Mouse (Mus musculus): ENCODE results near the gene Gm4981. TPM values are rescaled to one million over a fixed set of nuclear protein-coding genes. Genes with fewer than 3 reads are reported as not detected.
"Not testable (repeated sequence)": the region's sequence is repeated elsewhere in the genome, so short reads cannot be mapped to it uniquely, and the experiment has no call there.

Gm4981 gene
- total RNA-seq, 1 experiment from 2014 or later = not detected

DNA sequence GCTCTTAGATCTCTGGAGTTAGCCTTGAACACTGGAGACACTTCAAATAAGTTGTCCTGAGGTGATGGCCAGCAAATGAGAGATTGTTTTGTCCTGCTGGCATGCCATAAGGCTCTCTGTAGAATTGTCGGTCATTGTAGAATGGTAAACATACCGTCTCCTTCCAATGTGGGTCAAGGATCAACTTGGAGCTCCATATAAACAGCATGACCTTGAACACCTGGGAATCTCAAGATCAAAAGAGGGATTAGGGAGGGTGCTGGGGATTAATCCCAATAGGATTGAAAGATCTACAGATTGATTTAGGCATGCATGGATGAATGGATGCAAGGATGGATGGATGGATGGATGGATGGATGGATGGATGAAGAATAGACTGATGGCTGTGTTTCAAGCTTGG lies 14.9 kb downstream of the Gm4981 start:
- not testable (repeated sequence) for DNase-seq

DNA sequence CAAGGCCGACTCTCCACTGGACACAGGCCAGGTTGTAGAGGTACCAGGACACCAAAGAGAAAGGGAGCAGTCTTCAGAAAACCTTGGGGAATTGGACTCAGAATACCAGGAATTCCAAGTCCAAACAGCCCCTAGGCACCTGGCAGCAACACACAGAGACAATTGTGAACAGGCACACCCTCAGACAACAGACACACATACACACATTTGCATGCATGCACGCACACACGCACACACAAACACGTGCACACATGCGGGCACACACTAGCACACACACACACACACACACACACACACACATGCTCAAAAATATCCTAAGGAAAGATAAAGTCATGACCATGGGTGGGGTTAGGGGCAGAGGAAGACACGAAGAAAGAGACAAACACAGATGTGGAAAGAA lies 15.8 kb downstream of the Gm4981 start:
- no peak for DNase-seq

DNA sequence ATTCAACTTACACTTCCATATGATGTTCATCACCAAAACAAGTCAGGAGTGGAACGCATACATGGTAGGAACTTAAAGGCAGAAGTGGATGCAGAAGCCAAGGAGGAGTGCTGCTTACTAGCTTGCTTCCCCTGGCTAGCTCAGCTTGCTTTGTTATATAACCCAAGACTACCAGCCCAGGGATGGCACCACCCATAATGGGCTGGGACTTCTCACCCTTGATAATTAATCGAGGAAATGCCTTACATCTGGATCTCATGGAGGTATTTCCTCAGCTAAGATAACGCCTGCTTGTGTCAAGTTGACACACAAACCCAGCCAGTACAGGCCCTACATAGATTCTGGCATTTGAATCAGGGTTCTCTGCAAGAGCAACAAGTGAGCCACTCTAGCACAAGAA lies 19.1 kb downstream of the Gm4981 start:
- no peak for DNase-seq

DNA sequence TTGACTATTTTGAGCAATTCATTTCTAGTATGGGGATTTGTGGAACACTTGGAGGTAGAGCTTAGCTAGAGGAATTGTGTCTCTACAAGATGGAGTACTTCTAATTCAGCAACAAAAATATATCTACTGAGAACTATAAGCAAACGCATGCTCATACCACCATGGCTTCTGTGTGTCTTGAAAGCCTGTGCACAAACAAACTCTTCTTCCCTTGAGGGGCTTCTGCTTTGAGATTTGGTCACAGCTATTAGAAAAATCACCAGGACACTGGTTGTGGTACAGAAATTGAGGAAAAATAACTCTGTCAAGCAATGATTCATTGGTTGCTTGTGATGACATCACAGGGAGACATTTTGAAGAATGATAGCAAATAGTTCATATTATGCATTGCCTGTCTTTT lies 21.1 kb downstream of the Gm4981 start:
- DNase-seq = no peak

DNA sequence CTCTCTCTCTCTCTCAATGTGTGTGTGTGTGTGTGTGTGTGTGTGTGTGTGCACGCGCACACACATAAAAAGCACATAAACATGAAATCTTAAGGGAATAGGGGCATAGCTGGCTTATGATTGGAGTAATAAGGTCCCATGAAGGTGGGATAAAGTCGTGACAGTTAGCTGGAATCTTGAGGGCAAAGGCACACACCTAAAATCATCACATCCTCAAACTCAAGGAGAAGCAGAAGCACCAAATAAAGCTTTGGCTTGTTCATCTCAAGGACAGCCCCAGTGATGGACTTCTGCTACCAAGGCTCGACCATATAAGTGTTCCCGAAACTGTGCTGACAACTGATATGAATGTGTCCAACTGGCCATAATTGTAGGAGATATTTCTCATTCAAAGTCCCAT lies 21.6 kb downstream of the Gm4981 start:
- DNase-seq = no peak

DNA sequence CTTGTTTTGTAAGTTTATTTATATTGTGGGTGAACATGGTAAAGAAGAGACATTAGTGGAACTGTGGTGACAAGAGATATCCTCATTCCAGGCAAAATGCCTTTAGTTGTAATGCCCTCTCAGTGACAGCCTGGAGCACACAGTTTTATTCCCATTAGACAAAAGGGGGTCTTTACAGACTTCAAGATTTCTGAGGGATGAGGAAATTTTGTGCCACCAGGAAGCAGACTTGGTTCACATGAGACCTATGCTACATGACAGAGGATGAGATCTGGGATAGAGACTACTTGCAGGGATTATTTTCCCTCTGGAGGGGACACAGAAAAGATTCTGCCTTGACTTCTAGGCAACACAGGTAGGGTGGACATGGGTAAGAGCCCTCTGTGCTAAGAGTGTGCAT lies 22.0 kb downstream of the Gm4981 start:
- DNase-seq = no peak

DNA sequence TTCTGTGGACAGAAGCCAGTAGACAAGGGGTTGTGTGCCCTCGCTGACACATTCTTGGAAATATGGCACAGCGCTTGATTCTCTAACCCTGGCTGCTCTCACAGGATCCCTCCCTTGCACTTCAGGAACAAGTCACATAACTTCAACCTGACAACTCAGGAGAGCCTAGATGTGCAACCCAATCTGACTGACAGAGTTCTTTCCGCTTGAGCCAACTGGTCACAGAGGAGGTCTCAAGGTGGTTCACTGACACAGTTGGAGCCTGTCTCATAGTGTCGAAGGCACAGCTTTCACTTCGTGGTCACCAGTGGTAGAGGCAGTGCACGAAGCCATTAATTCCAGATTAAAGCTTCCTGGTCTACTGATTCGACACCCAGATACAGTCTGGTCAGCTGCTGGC lies 24.3 kb downstream of the Gm4981 start:
- DNase-seq = no peak

DNA sequence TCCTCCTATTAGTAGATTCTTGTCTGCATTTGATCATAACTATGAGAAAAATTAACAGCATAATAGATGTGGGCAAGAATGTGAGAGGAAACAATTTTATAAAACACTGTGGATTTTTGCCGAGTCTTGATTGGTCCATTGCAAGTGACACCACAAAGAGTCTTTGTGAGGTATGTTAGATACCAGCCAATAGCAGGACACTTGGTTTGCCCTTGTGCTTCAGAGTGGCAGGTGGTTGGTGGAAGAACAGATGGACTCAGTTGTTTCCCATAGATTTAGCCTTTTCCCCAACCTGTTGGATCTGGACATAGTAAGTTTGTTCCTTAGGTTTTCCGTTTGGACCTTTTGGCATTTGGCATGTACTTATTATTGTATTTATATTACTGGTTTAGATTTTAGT lies 25.3 kb downstream of the Gm4981 start:
- DNase-seq = no peak

DNA sequence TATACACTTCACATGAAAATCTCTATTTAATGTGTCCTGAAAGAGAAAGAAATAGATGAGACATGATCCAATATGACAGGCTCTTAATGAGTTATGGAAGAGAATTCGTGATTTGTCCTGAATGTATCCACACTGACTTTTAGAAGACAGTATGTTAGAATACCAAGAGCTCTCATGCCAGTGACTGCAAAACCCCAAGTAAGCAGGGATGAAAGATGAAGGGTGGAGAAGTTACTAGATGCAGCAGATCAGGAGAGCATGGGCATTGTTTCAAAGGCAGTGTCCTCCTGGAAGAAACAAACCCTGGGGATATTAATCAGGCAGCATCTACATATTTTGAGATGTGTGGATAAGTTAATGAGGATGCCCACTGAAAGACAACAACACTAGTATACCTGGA lies 26.0 kb downstream of the Gm4981 start:
- no peak for DNase-seq

DNA sequence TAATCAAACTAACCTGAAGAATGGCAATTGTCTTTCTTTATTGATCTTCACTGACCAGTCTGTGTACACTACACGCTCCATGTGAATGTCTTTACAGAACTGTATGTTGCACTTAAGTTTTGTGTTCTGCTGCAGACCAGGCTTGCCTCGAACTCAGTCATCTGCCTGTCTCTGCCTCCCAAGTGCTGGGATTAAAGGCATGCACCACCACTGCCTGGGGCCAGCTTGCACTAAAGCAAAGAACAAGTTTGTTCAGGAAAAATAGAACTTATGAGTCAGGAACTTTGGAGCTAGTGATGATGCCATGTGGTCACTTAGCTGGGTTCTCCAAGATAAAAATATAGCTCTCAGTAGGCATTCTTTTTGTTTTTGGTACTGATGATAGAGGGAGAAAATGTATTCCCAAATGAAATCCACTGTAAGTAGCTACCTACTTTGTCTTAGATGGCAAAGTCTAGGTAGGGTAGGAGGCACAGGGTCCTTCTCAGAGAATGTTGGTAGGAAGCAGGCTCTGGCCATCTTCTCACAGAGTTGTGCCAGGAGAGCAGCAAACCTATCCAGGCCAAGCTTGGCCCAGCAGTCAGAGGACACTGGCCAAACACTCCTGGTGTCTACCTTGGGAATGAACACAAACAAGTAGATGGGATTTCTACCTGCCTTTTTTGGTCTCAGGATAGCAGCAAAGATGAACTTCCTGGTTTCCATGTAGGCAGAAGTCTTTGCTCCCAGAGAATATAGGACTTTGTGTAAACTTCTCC lies 26.6 kb downstream of the Gm4981 start:
- no peak for DNase-seq

DNA sequence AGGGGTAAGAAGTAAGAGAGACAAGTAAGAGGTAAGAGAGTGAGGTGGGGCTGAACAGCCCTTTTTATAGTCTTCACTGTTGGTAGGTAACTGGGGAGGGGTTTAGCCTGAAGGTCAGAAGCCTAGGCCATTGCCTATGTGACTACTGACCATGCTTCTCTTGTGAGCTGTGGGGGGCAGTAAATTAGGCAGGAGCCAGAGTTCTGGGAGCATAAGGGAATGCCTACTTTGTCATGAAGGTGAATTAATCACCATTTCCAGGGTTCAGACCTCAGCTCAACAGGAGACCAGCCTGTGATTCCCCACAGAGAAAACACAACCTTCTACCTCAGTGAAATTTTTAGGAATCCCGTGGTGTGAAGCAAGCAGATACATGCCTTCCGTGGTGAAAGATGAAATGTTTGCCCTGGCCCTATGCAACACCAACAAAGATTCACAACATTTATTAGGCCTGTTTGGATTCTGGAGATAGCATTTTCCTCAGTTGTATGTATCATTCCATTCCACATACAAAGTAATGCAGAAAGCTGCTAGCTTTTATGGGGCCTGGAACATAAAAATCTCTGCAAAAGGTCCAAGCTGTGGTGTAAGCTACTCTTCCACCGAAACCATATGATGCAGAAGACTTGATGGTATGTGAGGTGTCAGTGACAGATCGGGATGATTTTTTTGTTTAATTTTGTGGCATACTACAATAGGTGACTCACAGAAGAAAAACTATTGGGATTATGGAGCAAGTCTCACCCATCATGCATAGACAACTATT lies 29.7 kb downstream of the Gm4981 start:
- DNase-seq = no peak

DNA sequence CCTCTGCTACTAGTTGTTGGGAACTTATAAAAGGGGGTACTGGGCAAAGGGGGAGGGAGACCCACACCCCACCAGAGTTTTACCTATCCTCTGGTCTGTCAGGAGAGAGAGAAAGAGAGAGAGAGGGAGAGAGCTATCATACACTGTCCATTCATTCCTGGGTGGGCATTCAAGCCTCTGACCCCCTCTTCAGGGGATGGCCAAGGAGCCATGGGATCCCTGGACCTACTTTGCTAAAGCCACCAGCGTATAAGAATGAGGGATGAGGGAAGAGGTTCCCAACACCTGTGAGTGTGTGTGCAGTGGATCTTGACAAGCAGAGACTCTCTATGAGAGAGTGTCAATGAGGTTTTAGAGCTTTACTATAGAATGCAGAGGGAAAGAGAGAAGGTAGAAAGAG lies 30.5 kb downstream of the Gm4981 start:
- DNase-seq = no peak

Other genes starting within 250 kb of the Gm4981 start
- not detected in 2 replicates for gene AW822073, start 11.8 kb downstream of the Gm4981 start, total RNA-seq (2021)
- gene Duxf3, start 4.0 kb downstream of the Gm4981 start, total RNA-seq (2021) = not detected in 2 replicates
- 26.8 and 65.0 TPM in 2 replicates for gene Gcc2, start 18.8 kb upstream of the Gm4981 start, total RNA-seq (2021)
- 46.8 and 69.7 TPM in 2 replicates for gene Lims1, start 86.8 kb upstream of the Gm4981 start, total RNA-seq (2021)
- 69.2 and 73.2 TPM in 2 replicates for gene Ranbp2, start 210.2 kb upstream of the Gm4981 start, total RNA-seq (2021)